Mouse (Mus musculus): Measurements from ENCODE around the gene S100a6. TPM values are rescaled to one million over a fixed set of nuclear protein-coding genes. Genes with fewer than 3 reads are reported as not detected.
A peak's percentile ranks its signal among the peaks of the same experiment; 100 is the strongest.

Gene S100a6
- polyA plus RNA-seq, 1 experiment from 2014 or later: 7.3 TPM

GRCm38 (mm10) chr3:90614611-90615251, 2.0 kb downstream of the S100a6 start:
- Histone ChIP-seq H3K27me3 (ENCODE audit: control insufficient read depth, insufficient read depth, low read length) (no peaks in the 10 kb centered on the region), H3K4me2 (ENCODE audit: low read depth) (no peak overlapping the region), H3K9ac (ENCODE audit: low read length) (no peak overlapping the region), H3K9me3 (ENCODE audit: control insufficient read depth, low read length) (no peaks in the 10 kb centered on the region), H3K27ac (ENCODE audit: low read depth, low read length) (no peak overlapping the region), H3K4me3 (ENCODE audit: low read depth, low read length) (no peak overlapping the region), H3K36me3 (ENCODE audit: control insufficient read depth, insufficient read depth, low read length) (no peaks in the 10 kb centered on the region), H3K4me1 (ENCODE audit: control insufficient read depth, insufficient read depth, low read length) (no peaks in the 10 kb centered on the region)
- DNase-seq (ENCODE audit: low spot score) (no peak), ATAC-seq (ENCODE audit: insufficient read depth, low FRiP score, low TSS enrichment) (no peak)
- WGBS: 77% methylated on average over 11 of the region's 11 CpGs

GRCm38 (mm10) chr3:90615415-90615814, 2.7 kb downstream of the S100a6 start:
- Histone ChIP-seq H3K27ac (ENCODE audit: low read depth, low read length) (no peak overlapping the region), H3K27me3 (ENCODE audit: control insufficient read depth, insufficient read depth, low read length) (no peaks in the 10 kb centered on the region), H3K9ac (ENCODE audit: low read length) (no peak overlapping the region), H3K4me2 (ENCODE audit: low read depth) (no peak overlapping the region), H3K4me1 (ENCODE audit: control insufficient read depth, insufficient read depth, low read length) (no peaks in the 10 kb centered on the region), H3K9me3 (ENCODE audit: control insufficient read depth, low read length) (no peaks in the 10 kb centered on the region), H3K36me3 (ENCODE audit: control insufficient read depth, insufficient read depth, low read length) (no peaks in the 10 kb centered on the region), H3K4me3 (ENCODE audit: low read depth, low read length) (no peak overlapping the region)
- 9% methylated on average over 7 of the region's 7 CpGs for WGBS
- peak; percentile 57 for DNase-seq (ENCODE audit: low spot score)
- peak; percentile 56; the same call in 1 of the 2 replicates for ATAC-seq (ENCODE audit: insufficient read depth, low FRiP score, low TSS enrichment)

- no peak for ATAC-seq (ENCODE audit: insufficient read depth, low FRiP score, low TSS enrichment)
- no peaks in the 10 kb centered on the region for H3K9me3 ChIP-seq (ENCODE audit: control insufficient read depth, low read length)
- 75% methylated on average over 1 of the region's 1 CpGs for WGBS
- no peak for DNase-seq (ENCODE audit: low spot score)
- no peaks in the 10 kb centered on the region for H3K27me3 ChIP-seq (ENCODE audit: control insufficient read depth, insufficient read depth, low read length)
- H3K4me2 ChIP-seq (ENCODE audit: low read depth): no peak overlapping the region
- no peak overlapping the region for H3K27ac ChIP-seq (ENCODE audit: low read depth, low read length)
- H3K9ac ChIP-seq (ENCODE audit: low read length): no peak overlapping the region
- H3K4me3 ChIP-seq (ENCODE audit: low read depth, low read length): no peak overlapping the region
- no peaks in the 10 kb centered on the region for H3K36me3 ChIP-seq (ENCODE audit: control insufficient read depth, insufficient read depth, low read length)
- no peaks in the 10 kb centered on the region for H3K4me1 ChIP-seq (ENCODE audit: control insufficient read depth, insufficient read depth, low read length)
Observed at GRCm38 (mm10) chr3:90615911-90616310, 3.2 kb downstream of the S100a6 start.

GRCm38 (mm10) chr3:90617586-90617985, 4.9 kb downstream of the S100a6 start:
- DNase-seq (ENCODE audit: low spot score): no peak
- H3K4me2 ChIP-seq (ENCODE audit: low read depth): no peak overlapping the region
- H3K9ac ChIP-seq (ENCODE audit: low read length): no peak overlapping the region
- no peak overlapping the region for H3K27ac ChIP-seq (ENCODE audit: low read depth, low read length)
- no peaks in the 10 kb centered on the region for H3K9me3 ChIP-seq (ENCODE audit: control insufficient read depth, low read length)
- H3K27me3 ChIP-seq (ENCODE audit: control insufficient read depth, insufficient read depth, low read length): no peaks in the 10 kb centered on the region
- ATAC-seq (ENCODE audit: insufficient read depth, low FRiP score, low TSS enrichment): no peak
- 7% methylated on average over 1 of the region's 1 CpGs for WGBS
- H3K4me1 ChIP-seq (ENCODE audit: control insufficient read depth, insufficient read depth, low read length): no peaks in the 10 kb centered on the region
- no peaks in the 10 kb centered on the region for H3K36me3 ChIP-seq (ENCODE audit: control insufficient read depth, insufficient read depth, low read length)
- no peak overlapping the region for H3K4me3 ChIP-seq (ENCODE audit: low read depth, low read length)

GRCm38 (mm10) chr3:90621552-90621951, 8.9 kb downstream of the S100a6 start:
- ATAC-seq (ENCODE audit: insufficient read depth, low FRiP score, low TSS enrichment): no peak
- 61% methylated on average over 7 of the region's 7 CpGs for WGBS
- DNase-seq (ENCODE audit: low spot score): no peak
- Histone ChIP-seq H3K36me3 (ENCODE audit: control insufficient read depth, insufficient read depth, low read length) (no peaks in the 10 kb centered on the region), H3K27ac (ENCODE audit: low read depth, low read length) (no peak overlapping the region), H3K4me1 (ENCODE audit: control insufficient read depth, insufficient read depth, low read length) (peaks cover 6% of the 10 kb centered on the region), H3K27me3 (ENCODE audit: control insufficient read depth, insufficient read depth, low read length) (no peaks in the 10 kb centered on the region), H3K4me2 (ENCODE audit: low read depth) (no peak overlapping the region), H3K4me3 (ENCODE audit: low read depth, low read length) (no peak overlapping the region), H3K9me3 (ENCODE audit: control insufficient read depth, low read length) (no peaks in the 10 kb centered on the region), H3K9ac (ENCODE audit: low read length) (no peak overlapping the region)

GRCm38 (mm10) chr3:90623435-90624071, 10.9 kb downstream of the S100a6 start:
- Histone ChIP-seq H3K9ac (ENCODE audit: low read length) (no peak overlapping the region), H3K9me3 (ENCODE audit: control insufficient read depth, low read length) (no peaks in the 10 kb centered on the region), H3K4me2 (ENCODE audit: low read depth) (no peak overlapping the region), H3K4me3 (ENCODE audit: low read depth, low read length) (no peak overlapping the region), H3K27me3 (ENCODE audit: control insufficient read depth, insufficient read depth, low read length) (no peaks in the 10 kb centered on the region), H3K4me1 (ENCODE audit: control insufficient read depth, insufficient read depth, low read length) (peaks cover 6% of the 10 kb centered on the region), H3K36me3 (ENCODE audit: control insufficient read depth, insufficient read depth, low read length) (no peaks in the 10 kb centered on the region), H3K27ac (ENCODE audit: low read depth, low read length) (no peak overlapping the region)
- 13% methylated on average over 2 of the region's 2 CpGs for WGBS
- DNase-seq (ENCODE audit: low spot score) (peak; percentile 43), ATAC-seq (ENCODE audit: insufficient read depth, low FRiP score, low TSS enrichment) (peak; percentile 58)

GRCm38 (mm10) chr3:90625496-90625895, 12.8 kb downstream of the S100a6 start:
- Histone ChIP-seq H3K27me3 (ENCODE audit: control insufficient read depth, insufficient read depth, low read length) (no peaks in the 10 kb centered on the region), H3K9me3 (ENCODE audit: control insufficient read depth, low read length) (no peaks in the 10 kb centered on the region), H3K4me2 (ENCODE audit: low read depth) (no peak overlapping the region), H3K4me1 (ENCODE audit: control insufficient read depth, insufficient read depth, low read length) (peaks cover 6% of the 10 kb centered on the region), H3K4me3 (ENCODE audit: low read depth, low read length) (no peak overlapping the region), H3K36me3 (ENCODE audit: control insufficient read depth, insufficient read depth, low read length) (no peaks in the 10 kb centered on the region), H3K9ac (ENCODE audit: low read length) (no peak overlapping the region), H3K27ac (ENCODE audit: low read depth, low read length) (no peak overlapping the region)
- no peak for DNase-seq (ENCODE audit: low spot score)
- WGBS: 75% methylated on average over 5 of the region's 5 CpGs
- ATAC-seq (ENCODE audit: insufficient read depth, low FRiP score, low TSS enrichment): no peak

GRCm38 (mm10) chr3:90626266-90627021, 13.8 kb downstream of the S100a6 start:
- WGBS: 85% methylated on average over 9 of the region's 9 CpGs
- H3K4me2 ChIP-seq (ENCODE audit: low read depth): no peak overlapping the region
- no peaks in the 10 kb centered on the region for H3K36me3 ChIP-seq (ENCODE audit: control insufficient read depth, insufficient read depth, low read length)
- H3K27ac ChIP-seq (ENCODE audit: low read depth, low read length): no peak overlapping the region
- DNase-seq (ENCODE audit: low spot score): no peak
- ATAC-seq (ENCODE audit: insufficient read depth, low FRiP score, low TSS enrichment): no peak
- no peaks in the 10 kb centered on the region for H3K27me3 ChIP-seq (ENCODE audit: control insufficient read depth, insufficient read depth, low read length)
- H3K4me3 ChIP-seq (ENCODE audit: low read depth, low read length): no peak overlapping the region
- no peak overlapping the region for H3K9ac ChIP-seq (ENCODE audit: low read length)
- H3K9me3 ChIP-seq (ENCODE audit: control insufficient read depth, low read length): no peaks in the 10 kb centered on the region
- H3K4me1 ChIP-seq (ENCODE audit: control insufficient read depth, insufficient read depth, low read length): peaks cover 6% of the 10 kb centered on the region

All from neural tube, embryonic 11.5 days (tissue).